Mouse (Mus musculus): Measurements from ENCODE around the gene Ccr1l1. TPM values are rescaled to one million over a fixed set of nuclear protein-coding genes. Genes with fewer than 3 reads are reported as not detected.

Gene Ccr1l1
- polyA plus RNA-seq, 1 experiment from 2014 or later = not detected

GRCm38 (mm10) chr9:123933716-123934445 is 44.3 kb downstream of the Ccr1l1 start:
- no peak overlapping the region for H3K4me2 ChIP-seq (ENCODE audit: low read length)
- no peak for ATAC-seq

DNA sequence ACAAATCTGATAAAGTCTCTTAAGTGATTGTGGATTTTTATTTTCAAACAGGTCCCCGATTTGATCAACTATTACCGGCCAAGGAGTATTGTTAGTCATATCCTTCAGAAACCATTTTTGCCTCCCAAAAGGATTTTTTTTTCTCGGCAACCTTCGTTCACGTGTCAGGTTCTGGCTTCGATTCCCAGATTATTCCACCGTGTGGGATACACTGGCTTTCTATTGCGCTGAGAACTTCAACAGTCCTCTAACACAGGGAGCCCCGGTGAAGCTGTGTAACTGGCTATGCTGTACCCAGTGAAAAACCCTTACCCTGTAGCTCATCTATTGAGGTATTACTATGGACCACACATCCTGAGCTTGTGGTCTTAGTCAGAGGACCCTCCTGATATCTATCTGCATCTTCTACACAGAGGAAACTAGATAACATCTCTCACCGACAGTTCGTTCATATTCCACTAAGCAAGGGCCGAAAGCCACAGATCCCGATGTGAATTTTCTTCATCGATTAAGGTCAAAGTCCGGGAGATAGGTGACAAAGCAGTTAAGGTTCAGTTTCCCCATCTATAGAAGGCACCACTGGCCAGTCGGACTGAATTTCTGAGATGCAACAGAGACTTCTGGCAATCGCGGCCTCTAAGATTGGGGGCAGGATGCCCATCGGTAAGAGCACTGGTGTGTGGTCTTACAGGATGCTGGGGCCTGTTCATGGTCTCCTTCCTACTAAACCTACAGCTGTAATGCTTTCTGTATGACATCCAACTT is 45.1 kb downstream of the Ccr1l1 start:
- Histone ChIP-seq H3K4me2 (ENCODE audit: low read length) (no peak overlapping the region), H3K36me3 (ENCODE audit: control insufficient read depth, insufficient read depth, low read length) (no peaks in the 10 kb centered on the region), H3K4me3 (ENCODE audit: low read depth, low read length) (no peak overlapping the region), H3K4me1 (ENCODE audit: control insufficient read depth, insufficient read depth, low read length) (no peaks in the 10 kb centered on the region), H3K27me3 (ENCODE audit: control insufficient read depth, insufficient read depth, low read depth, low read length) (no peaks in the 10 kb centered on the region), H3K9me3 (replicated peaks; ENCODE audit: control insufficient read depth, low read length, poor library complexity, severe bottlenecking) (no peaks in the 10 kb centered on the region), H3K9ac (ENCODE audit: low read depth, low read length) (no peak overlapping the region), H3K27ac (ENCODE audit: low read length) (no peak overlapping the region)
- WGBS = 93% methylated on average over 19 of the region's 19 CpGs
- no peak for ATAC-seq

More at GRCm38 (mm10) chr9:123933716-123934445, 44.3 kb downstream of the Ccr1l1 start:
- Histone ChIP-seq H3K27ac (ENCODE audit: low read length) (no peak overlapping the region), H3K27me3 (ENCODE audit: control insufficient read depth, insufficient read depth, low read depth, low read length) (no peaks in the 10 kb centered on the region), H3K4me1 (ENCODE audit: control insufficient read depth, insufficient read depth, low read length) (no peaks in the 10 kb centered on the region), H3K9ac (ENCODE audit: low read depth, low read length) (no peak overlapping the region), H3K36me3 (ENCODE audit: control insufficient read depth, insufficient read depth, low read length) (no peaks in the 10 kb centered on the region), H3K9me3 (replicated peaks; ENCODE audit: control insufficient read depth, low read length, poor library complexity, severe bottlenecking) (no peaks in the 10 kb centered on the region), H3K4me3 (ENCODE audit: low read depth, low read length) (no peak overlapping the region)
- 91% methylated on average over 5 of the region's 5 CpGs for WGBS

GRCm38 (mm10) chr9:123931761-123932700 is 46.2 kb downstream of the Ccr1l1 start:
- H3K4me3 ChIP-seq (ENCODE audit: low read depth, low read length) = no peak overlapping the region
- H3K4me1 ChIP-seq (ENCODE audit: control insufficient read depth, insufficient read depth, low read length) = no peaks in the 10 kb centered on the region
- H3K36me3 ChIP-seq (ENCODE audit: control insufficient read depth, insufficient read depth, low read length) = no peaks in the 10 kb centered on the region
- H3K27me3 ChIP-seq (ENCODE audit: control insufficient read depth, insufficient read depth, low read depth, low read length) = no peaks in the 10 kb centered on the region
- WGBS = 88% methylated on average over 5 of the region's 6 CpGs
- no peaks in the 10 kb centered on the region for H3K9me3 ChIP-seq (replicated peaks; ENCODE audit: control insufficient read depth, low read length, poor library complexity, severe bottlenecking)
- H3K9ac ChIP-seq (ENCODE audit: low read depth, low read length) = no peak overlapping the region
- no peak overlapping the region for H3K4me2 ChIP-seq (ENCODE audit: low read length)
- no peak for ATAC-seq
- no peak overlapping the region for H3K27ac ChIP-seq (ENCODE audit: low read length)

DNA sequence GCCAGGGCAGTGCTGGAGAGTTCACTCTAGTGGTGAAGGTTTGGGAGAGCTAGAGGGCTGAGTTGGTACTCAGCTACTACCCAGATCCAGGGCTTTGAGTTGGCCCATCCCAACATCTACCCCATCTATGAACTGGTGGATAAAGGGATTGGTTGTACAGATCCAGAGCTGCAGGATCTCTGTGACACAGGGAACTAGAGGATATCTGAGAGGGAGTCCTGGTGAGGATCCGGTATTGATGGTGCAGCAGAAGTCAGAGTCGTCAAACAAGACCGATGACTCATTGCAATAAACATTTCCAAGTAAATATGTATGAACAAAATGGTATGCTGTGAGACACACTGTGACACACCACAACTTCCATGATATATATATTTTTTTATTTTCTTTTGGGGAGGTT is 47.3 kb downstream of the Ccr1l1 start:
- H3K4me2 ChIP-seq (ENCODE audit: low read length) = no peak overlapping the region
- H3K4me1 ChIP-seq (ENCODE audit: control insufficient read depth, insufficient read depth, low read length) = no peaks in the 10 kb centered on the region
- H3K36me3 ChIP-seq (ENCODE audit: control insufficient read depth, insufficient read depth, low read length) = no peaks in the 10 kb centered on the region
- no peaks in the 10 kb centered on the region for H3K27me3 ChIP-seq (ENCODE audit: control insufficient read depth, insufficient read depth, low read depth, low read length)
- 92% methylated on average over 3 of the region's 3 CpGs for WGBS
- no peak overlapping the region for H3K9ac ChIP-seq (ENCODE audit: low read depth, low read length)
- H3K27ac ChIP-seq (ENCODE audit: low read length) = no peak overlapping the region
- no peak for ATAC-seq
- H3K9me3 ChIP-seq (replicated peaks; ENCODE audit: control insufficient read depth, low read length, poor library complexity, severe bottlenecking) = no peaks in the 10 kb centered on the region
- H3K4me3 ChIP-seq (ENCODE audit: low read depth, low read length) = no peak overlapping the region

- Histone ChIP-seq H3K9ac (ENCODE audit: low read depth, low read length) (no peak overlapping the region), H3K4me2 (ENCODE audit: low read length) (no peak overlapping the region), H3K27me3 (ENCODE audit: control insufficient read depth, insufficient read depth, low read depth, low read length) (no peaks in the 10 kb centered on the region), H3K9me3 (replicated peaks; ENCODE audit: control insufficient read depth, low read length, poor library complexity, severe bottlenecking) (no peaks in the 10 kb centered on the region), H3K27ac (ENCODE audit: low read length) (no peak overlapping the region), H3K4me1 (ENCODE audit: control insufficient read depth, insufficient read depth, low read length) (peaks cover 2% of the 10 kb centered on the region; the same call in 1 of the 2 replicates), H3K36me3 (ENCODE audit: control insufficient read depth, insufficient read depth, low read length) (no peaks in the 10 kb centered on the region), H3K4me3 (ENCODE audit: low read depth, low read length) (no peak overlapping the region)
- WGBS = 87% methylated on average over 3 of the region's 3 CpGs
- ATAC-seq = no peak
These were observed 47.7 kb downstream of the Ccr1l1 start for GRCm38 (mm10) chr9:123930476-123930875.

DNA sequence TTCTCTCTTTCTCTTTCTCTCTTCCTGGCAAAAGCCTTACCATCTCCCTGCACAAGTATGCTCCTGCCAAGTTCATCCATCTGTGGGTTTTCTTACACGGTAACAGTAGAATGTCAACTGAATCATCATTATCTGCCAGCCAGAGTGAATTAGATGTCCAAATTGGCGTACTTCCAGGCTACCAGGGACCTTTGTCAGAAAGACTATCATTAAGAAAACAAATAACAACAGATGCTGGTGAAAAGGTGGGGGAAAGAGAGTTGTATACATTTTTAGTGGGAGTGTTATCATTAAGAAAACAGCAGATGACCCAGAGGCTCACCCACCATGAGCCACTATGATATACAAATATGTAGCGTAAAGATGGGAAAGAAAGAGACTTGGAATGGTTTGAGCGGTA is 48.3 kb downstream of the Ccr1l1 start:
- Histone ChIP-seq H3K9me3 (replicated peaks; ENCODE audit: control insufficient read depth, low read length, poor library complexity, severe bottlenecking) (no peaks in the 10 kb centered on the region), H3K4me2 (ENCODE audit: low read length) (no peak overlapping the region), H3K9ac (ENCODE audit: low read depth, low read length) (no peak overlapping the region), H3K27me3 (ENCODE audit: control insufficient read depth, insufficient read depth, low read depth, low read length) (no peaks in the 10 kb centered on the region), H3K36me3 (ENCODE audit: control insufficient read depth, insufficient read depth, low read length) (no peaks in the 10 kb centered on the region), H3K4me3 (ENCODE audit: low read depth, low read length) (no peak overlapping the region), H3K4me1 (ENCODE audit: control insufficient read depth, insufficient read depth, low read length) (peaks cover 2% of the 10 kb centered on the region; the same call in 1 of the 2 replicates), H3K27ac (ENCODE audit: low read length) (no peak overlapping the region)
- ATAC-seq = no peak
- WGBS = 79% methylated on average over 4 of the region's 4 CpGs

DNA sequence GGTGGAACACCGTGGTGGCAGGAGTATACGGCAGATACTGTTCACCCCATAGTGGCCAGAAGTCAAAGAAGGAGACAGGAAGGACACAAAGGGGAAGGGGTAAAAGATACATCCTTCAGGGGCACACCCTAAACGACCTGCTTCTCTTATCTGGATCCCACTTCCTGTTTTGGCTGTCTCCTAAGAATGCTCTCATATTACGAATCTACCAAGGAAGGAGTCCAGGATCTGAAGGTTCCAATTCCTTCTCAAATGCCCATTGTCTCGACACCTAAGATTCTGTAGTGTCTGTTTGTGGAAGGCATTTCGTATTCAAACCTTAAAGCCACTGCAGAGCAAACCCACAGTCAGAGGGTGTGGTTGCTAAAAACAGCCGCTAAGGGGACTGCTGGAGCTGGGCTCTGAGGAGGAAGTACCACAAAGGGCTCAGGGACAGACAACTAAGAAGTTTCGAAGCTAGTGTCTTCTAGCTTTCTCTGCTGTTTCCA is 49.4 kb downstream of the Ccr1l1 start:
- Histone ChIP-seq H3K27me3 (ENCODE audit: control insufficient read depth, insufficient read depth, low read depth, low read length) (no peaks in the 10 kb centered on the region), H3K4me2 (ENCODE audit: low read length) (no peak overlapping the region)
- 55% methylated on average over 8 of the region's 8 CpGs for WGBS

GRCm38 (mm10) chr9:123928118-123928758 is 50.0 kb downstream of the Ccr1l1 start:
- Histone ChIP-seq H3K36me3 (ENCODE audit: control insufficient read depth, insufficient read depth, low read length) (no peaks in the 10 kb centered on the region), H3K4me3 (ENCODE audit: low read depth, low read length) (no peak overlapping the region), H3K27ac (ENCODE audit: low read length) (no peak overlapping the region), H3K9ac (ENCODE audit: low read depth, low read length) (no peak overlapping the region), H3K27me3 (ENCODE audit: control insufficient read depth, insufficient read depth, low read depth, low read length) (no peaks in the 10 kb centered on the region), H3K9me3 (replicated peaks; ENCODE audit: control insufficient read depth, low read length, poor library complexity, severe bottlenecking) (no peaks in the 10 kb centered on the region), H3K4me2 (ENCODE audit: low read length) (no peak overlapping the region), H3K4me1 (ENCODE audit: control insufficient read depth, insufficient read depth, low read length) (peaks cover 2% of the 10 kb centered on the region; the same call in 1 of the 2 replicates)
- 85% methylated on average over 12 of the region's 12 CpGs for WGBS
- no peak for ATAC-seq

More for the DNA sequence above, 49.4 kb downstream of the Ccr1l1 start:
- Histone ChIP-seq H3K27ac (ENCODE audit: low read length) (no peak overlapping the region), H3K36me3 (ENCODE audit: control insufficient read depth, insufficient read depth, low read length) (no peaks in the 10 kb centered on the region), H3K4me1 (ENCODE audit: control insufficient read depth, insufficient read depth, low read length) (peaks cover 2% of the 10 kb centered on the region; the same call in 1 of the 2 replicates), H3K4me3 (ENCODE audit: low read depth, low read length) (no peak overlapping the region), H3K9me3 (replicated peaks; ENCODE audit: control insufficient read depth, low read length, poor library complexity, severe bottlenecking) (no peaks in the 10 kb centered on the region), H3K9ac (ENCODE audit: low read depth, low read length) (no peak overlapping the region)
- no peak for ATAC-seq

All from midbrain, embryonic 16.5 days (tissue).